Mouse (Mus musculus) intestine, postnatal 0 days (tissue): ENCODE measurements around the gene Spast. TPM values are rescaled to one million over a fixed set of nuclear protein-coding genes. Genes with fewer than 3 reads are reported as not detected.

Experiments
- ATAC-seq: fragments of 200-750 bp; cut with Nextera tagmentation; 2 replicates; pipeline ENCODE4 v1.8.0; 2017; ENCODE audit warnings: mild to moderate bottlenecking, moderate TSS enrichment, moderate library complexity
- H3K27ac ChIP-seq: fragments of 300-500 bp; sonication (generic); 2 replicates; pipeline ENCODE4 v1.5.1; 2014; ENCODE audit warnings: mild to moderate bottlenecking, low read depth, low read length, moderate library complexity
- H3K27me3 ChIP-seq: fragments of 300-500 bp; sonication (generic); replicated peaks from 2 replicates; pipeline ENCODE4 v1.6.1; 2014; ENCODE audit warnings: low read length, mixed read lengths; ENCODE audit not compliant: control insufficient read depth, insufficient read depth
- H3K36me3 ChIP-seq: fragments of 300-500 bp; sonication (generic); 2 replicates; pipeline ENCODE4 v1.6.1; 2014; ENCODE audit warnings: mild to moderate bottlenecking, moderate library complexity; ENCODE audit not compliant: control insufficient read depth, insufficient read depth
- H3K4me1 ChIP-seq: fragments of 300-500 bp; sonication (generic); replicated peaks from 2 replicates; pipeline ENCODE4 v1.6.1; 2014; ENCODE audit warnings: antibody characterized with exemption, low read length, mixed read lengths; ENCODE audit not compliant: control insufficient read depth, insufficient read depth
- H3K4me2 ChIP-seq: fragments of 300-500 bp; sonication (generic); replicated peaks from 2 replicates; pipeline ENCODE4 v1.6.1; 2014; ENCODE audit warnings: low read depth, mild to moderate bottlenecking, moderate library complexity
- H3K4me3 ChIP-seq: fragments of 300-500 bp; sonication (generic); 2 replicates; pipeline ENCODE4 v1.5.1; 2014; ENCODE audit warnings: low read depth, low read length
- H3K9ac ChIP-seq: fragments of 300-500 bp; sonication (generic); 2 replicates; pipeline ENCODE4 v1.6.1; 2014; ENCODE audit warnings: mild to moderate bottlenecking, low read depth, low read length
- H3K9me3 ChIP-seq: fragments of 300-500 bp; sonication (generic); 2 replicates; pipeline ENCODE4 v1.6.1; 2016; ENCODE audit warnings: mixed run types; ENCODE audit not compliant: control insufficient read depth
- CTCF ChIP-seq: sonication (generic); IDR thresholded peaks from 2 replicates; pipeline ENCODE4 v1.5.1; 2016; ENCODE audit warnings: low read depth, mild to moderate bottlenecking, control low read depth, antibody characterized with exemption, moderate library complexity
- WGBS: fragments of 180-500 bp; shearing (Covaris S2); extraction: QIAGEN DNeasy Blood & Tissue Kit; methylation state at CpG from one replicate; pipeline ENCODE4 v1.1.7; 2014; 5-methylcytosine and 5-hydroxymethylcytosine counted together
- polyA plus RNA-seq: library from polyadenylated mRNA; unstranded; fragments of >200 nt; fragmentation: Nextera tagmentation; extraction: Ambion mirVana; gene quantifications from 2 replicates; pipeline ENCODE4 v1.2.1, GENCODE M21; 2015

Spast gene
- polyA plus RNA-seq, result 10.5 and 12.1 TPM in 2 replicates

DNA sequence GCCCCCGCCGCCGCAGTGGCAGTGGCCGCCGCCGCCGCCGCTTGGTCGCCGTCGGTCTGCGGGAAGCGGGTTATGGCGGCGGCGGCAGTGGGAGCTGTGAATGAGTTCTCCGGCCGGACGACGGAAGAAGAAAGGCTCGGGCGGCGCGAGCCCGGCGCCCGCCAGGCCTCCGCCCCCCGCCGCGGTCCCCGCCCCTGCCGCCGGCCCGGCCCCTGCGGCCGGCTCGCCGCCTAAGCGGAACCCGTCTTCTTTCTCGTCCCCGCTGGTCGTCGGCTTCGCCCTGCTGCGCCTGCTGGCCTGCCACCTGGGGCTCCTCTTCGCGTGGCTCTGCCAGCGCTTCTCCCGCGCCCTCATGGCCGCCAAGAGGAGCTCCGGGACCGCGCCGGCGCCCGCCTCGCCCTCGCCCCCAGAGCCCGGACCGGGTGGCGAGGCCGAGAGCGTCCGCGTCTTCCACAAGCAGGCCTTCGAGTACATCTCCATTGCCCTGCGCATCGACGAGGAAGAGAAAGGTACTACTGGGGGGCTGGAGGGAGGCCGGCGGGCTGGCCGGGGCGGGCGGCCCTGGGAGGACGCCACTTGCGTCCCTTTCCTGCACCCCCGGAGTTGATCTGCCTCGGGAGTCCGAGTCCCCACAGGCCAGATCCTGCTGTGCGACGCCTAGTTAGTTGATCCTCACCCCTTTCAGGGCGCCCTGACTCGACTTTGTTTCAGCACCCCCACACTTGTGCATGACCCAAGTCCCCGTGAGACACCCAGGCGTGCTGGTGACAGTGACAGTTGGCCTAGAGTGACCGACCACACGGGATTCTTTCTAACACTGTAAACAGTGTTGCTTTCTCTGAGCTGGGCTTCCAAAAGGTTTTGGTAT, at the start of gene Spast:
TSS of gene Spast (plus strand) at position 51 of the 868 bp plus-strand sequence.
- Histone ChIP-seq H3K27ac (peak within 1 kb of the TSS; percentile 98), H3K9ac (peak within 1 kb of the TSS; percentile 96), H3K4me3 (peak within 1 kb of the TSS; percentile 93), H3K27me3 (no peaks in the 10 kb centered on the region), H3K4me1 (peaks cover 5% of the 10 kb centered on the region; the same call in 1 of the 2 replicates), H3K4me2 (peak within 1 kb of the TSS; percentile 91), H3K36me3 (no peaks in the 10 kb centered on the region), H3K9me3 (no peaks in the 10 kb centered on the region)
- peak; percentile 89 for ATAC-seq
- TF ChIP-seq CTCF, result no peak; the same call in 1 of the 2 replicates
- under 1% methylated on average over 62 of the region's 90 CpGs for WGBS

DNA sequence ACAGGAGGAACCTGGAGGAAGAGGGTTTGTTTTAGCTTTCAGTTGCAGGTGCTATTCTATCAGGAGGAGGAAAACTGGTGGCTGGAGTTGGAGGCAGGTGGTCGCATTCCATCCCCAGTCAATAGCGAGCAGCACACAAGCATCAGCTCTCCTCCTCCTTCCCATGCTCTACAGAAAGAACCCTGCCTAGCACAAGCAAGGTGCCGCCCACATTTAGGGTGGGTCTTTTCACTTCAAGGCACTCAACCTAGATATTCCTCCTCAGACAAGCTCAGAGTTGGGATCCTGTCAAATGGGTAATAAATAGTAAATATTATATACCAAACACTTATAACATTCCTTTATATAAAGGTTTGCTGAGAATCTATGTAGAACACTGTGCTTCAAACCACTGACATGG, 48.6 kb upstream of the Spast start:
- Histone ChIP-seq H3K4me3 (no peak overlapping the region), H3K9ac (no peak overlapping the region), H3K9me3 (no peaks in the 10 kb centered on the region), H3K27me3 (no peaks in the 10 kb centered on the region), H3K27ac (no peak overlapping the region), H3K36me3 (0 out of 2 replicates have a peak, but pooled peaks cover 5% of the 10 kb centered on the region), H3K4me2 (no peak overlapping the region), H3K4me1 (peaks cover 7% of the 10 kb centered on the region; the same call in 1 of the 2 replicates)
- ATAC-seq, result no peak
- 64% methylated on average over 3 of the region's 3 CpGs for WGBS
- TF ChIP-seq CTCF, result no peak

- ATAC-seq, result no peak
- Histone ChIP-seq H3K4me1 (peaks cover 7% of the 10 kb centered on the region; the same call in 1 of the 2 replicates), H3K9me3 (no peaks in the 10 kb centered on the region), H3K27me3 (no peaks in the 10 kb centered on the region), H3K27ac (no peak overlapping the region), H3K9ac (no peak overlapping the region), H3K36me3 (0 out of 2 replicates have a peak, but pooled peaks cover 5% of the 10 kb centered on the region), H3K4me2 (no peak overlapping the region), H3K4me3 (no peak overlapping the region)
- TF ChIP-seq CTCF, result no peak
Measured at GRCm38 (mm10) chr17:74290869-74291268, 47.9 kb upstream of the Spast start.

DNA sequence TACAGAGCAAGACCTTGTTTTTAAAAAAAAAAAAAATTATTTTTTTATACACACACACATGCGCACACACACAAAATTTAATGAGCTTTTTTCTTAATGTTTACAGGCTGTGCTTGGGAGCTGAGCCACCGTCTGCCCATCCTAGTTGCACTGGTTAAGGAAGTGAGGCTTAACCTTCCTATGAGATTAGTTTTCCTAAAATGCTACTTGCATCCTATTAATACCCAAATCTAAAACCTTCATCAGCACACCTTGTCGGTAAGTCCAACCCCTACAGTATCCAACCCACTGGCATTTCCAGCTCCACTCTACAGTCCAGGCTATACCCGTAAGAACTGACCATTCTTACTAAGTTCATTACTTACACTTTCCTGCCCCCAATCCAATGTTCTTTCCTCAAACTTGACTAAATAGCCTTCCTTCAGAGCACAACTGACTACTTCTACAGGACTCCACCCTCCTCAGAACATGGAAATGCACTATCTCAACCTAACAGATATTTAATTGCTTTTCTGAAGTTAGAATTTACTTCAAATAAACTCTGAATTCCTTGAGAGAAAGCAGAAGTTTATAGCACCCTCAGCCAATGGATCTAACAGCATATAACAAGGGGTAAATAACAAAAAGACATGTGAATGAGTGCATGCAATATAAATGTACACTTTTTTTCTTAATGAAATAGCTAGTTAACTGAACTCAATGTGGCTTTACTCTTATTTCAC, 47.0 kb upstream of the Spast start:
- TF ChIP-seq CTCF, result no peak
- Histone ChIP-seq H3K9me3 (no peaks in the 10 kb centered on the region), H3K27me3 (no peaks in the 10 kb centered on the region), H3K4me2 (no peak overlapping the region), H3K4me1 (peaks cover 7% of the 10 kb centered on the region; the same call in 1 of the 2 replicates), H3K27ac (no peak overlapping the region), H3K36me3 (0 out of 2 replicates have a peak, but pooled peaks cover 5% of the 10 kb centered on the region), H3K4me3 (no peak overlapping the region), H3K9ac (no peak overlapping the region)
- ATAC-seq, result no peak
- WGBS, result 77% methylated on average over 4 of the region's 4 CpGs

- peak overlapping the region; percentile 88 for H3K27ac ChIP-seq
- 1% methylated on average over 18 of the region's 18 CpGs for WGBS
- no peak for ATAC-seq
- H3K27me3 ChIP-seq, result no peaks in the 10 kb centered on the region
- peak overlapping the region; percentile 83 for H3K9ac ChIP-seq
- 0 out of 2 replicates have a peak, but pooled peaks cover 5% of the 10 kb centered on the region for H3K36me3 ChIP-seq
- H3K4me3 ChIP-seq, result peak overlapping the region; percentile 91
- peak overlapping the region; percentile 94 for H3K4me2 ChIP-seq
- peaks cover 6% of the 10 kb centered on the region; the same call in 1 of the 2 replicates for H3K4me1 ChIP-seq
- no peak for TF ChIP-seq CTCF
- H3K9me3 ChIP-seq, result no peaks in the 10 kb centered on the region
Measured at GRCm38 (mm10) chr17:74293687-74294425, 44.9 kb upstream of the Spast start.
